Mouse (Mus musculus) hindbrain, embryonic 11.5 days (tissue): ENCODE measurements at regions not wholly inside any gene's neighbourhood (a gene's known extent, or its start where the extent isn't known, plus 50 kb on each side); places are given as distances from the start of the nearest gene placed in this dataset.
A peak's percentile ranks its signal among the peaks of the same experiment; 100 is the strongest.

Experiments
- ATAC-seq: fragments of 200-750 bp; cut with Nextera tagmentation; 2 replicates; pipeline ENCODE4 v1.8.0; 2017; ENCODE audit warnings: mild to moderate bottlenecking, moderate TSS enrichment, moderate library complexity; ENCODE audit not compliant: low FRiP score
- DNase-seq: peaks from one replicate; pipeline ENCODE4 v3.0.0-alpha.2; 2015; ENCODE audit warnings: low spot score
- H3K27ac ChIP-seq: fragments of 300-500 bp; sonication (generic); 2 replicates; pipeline ENCODE4 v1.5.1; 2014; ENCODE audit warnings: mild to moderate bottlenecking, low read depth, low read length
- H3K27me3 ChIP-seq: fragments of 300-500 bp; sonication (generic); 2 replicates; pipeline ENCODE4 v1.6.1; 2014; ENCODE audit warnings: mild to moderate bottlenecking, low read length, moderate library complexity, mixed read lengths; ENCODE audit not compliant: control insufficient read depth, insufficient read depth
- H3K36me3 ChIP-seq: fragments of 300-500 bp; sonication (generic); 2 replicates; pipeline ENCODE4 v1.6.1; 2014; ENCODE audit warnings: mild to moderate bottlenecking, low read length, moderate library complexity, mixed read lengths; ENCODE audit not compliant: control insufficient read depth, insufficient read depth
- H3K4me1 ChIP-seq: fragments of 300-500 bp; sonication (generic); replicated peaks from 2 replicates; pipeline ENCODE4 v1.6.1; 2014; ENCODE audit warnings: low read length, mixed read lengths; ENCODE audit not compliant: control insufficient read depth, insufficient read depth
- H3K4me2 ChIP-seq: fragments of 300-500 bp; sonication (generic); replicated peaks from 2 replicates; pipeline ENCODE4 v1.6.1; 2014; ENCODE audit warnings: mild to moderate bottlenecking, low read depth, low read length
- H3K4me3 ChIP-seq: fragments of 300-500 bp; sonication (generic); 2 replicates; pipeline ENCODE4 v1.5.1; 2014; ENCODE audit warnings: low read depth, low read length
- H3K9ac ChIP-seq: fragments of 300-500 bp; sonication (generic); 2 replicates; pipeline ENCODE4 v1.6.1; 2014; ENCODE audit warnings: low read depth, low read length
- H3K9me3 ChIP-seq: fragments of 300-500 bp; sonication (generic); 2 replicates; pipeline ENCODE4 v1.6.1; 2016; ENCODE audit warnings: low read length; ENCODE audit not compliant: control insufficient read depth
- WGBS: fragments of 180-500 bp; shearing (Covaris S2); extraction: QIAGEN DNeasy Blood & Tissue Kit; methylation state at CpG from one replicate; pipeline ENCODE4 v1.1.7; 2014; 5-methylcytosine and 5-hydroxymethylcytosine counted together

DNA sequence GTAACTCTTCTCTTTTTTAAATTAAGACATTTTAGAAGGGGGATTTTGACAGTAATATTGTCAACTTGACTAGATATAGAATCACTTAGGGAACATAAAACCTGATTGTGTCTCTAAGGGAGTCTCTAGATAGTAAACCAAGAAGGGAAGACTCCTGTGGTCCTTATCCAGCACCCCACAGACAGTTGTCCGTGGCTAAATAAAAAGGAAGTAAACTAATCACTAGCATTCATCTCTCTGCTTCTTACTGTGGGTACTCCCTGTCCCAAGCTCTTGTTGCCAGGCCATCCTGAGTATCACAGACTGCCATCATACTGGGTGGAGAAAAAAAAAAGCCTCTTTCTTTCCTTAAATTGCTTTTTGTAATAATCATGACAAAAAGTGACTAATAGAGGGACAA, 248.2 kb upstream of the Dach1 start:
- WGBS = 58% methylated on average over 1 of the region's 1 CpGs
- no peak for ATAC-seq
- Histone ChIP-seq H3K9me3 (no peaks in the 10 kb centered on the region), H3K9ac (no peak overlapping the region), H3K27me3 (no peaks in the 10 kb centered on the region), H3K4me2 (no peak overlapping the region), H3K4me3 (no peak overlapping the region), H3K4me1 (no peaks in the 10 kb centered on the region), H3K27ac (no peak overlapping the region), H3K36me3 (no peaks in the 10 kb centered on the region)
- no peak for DNase-seq

DNA sequence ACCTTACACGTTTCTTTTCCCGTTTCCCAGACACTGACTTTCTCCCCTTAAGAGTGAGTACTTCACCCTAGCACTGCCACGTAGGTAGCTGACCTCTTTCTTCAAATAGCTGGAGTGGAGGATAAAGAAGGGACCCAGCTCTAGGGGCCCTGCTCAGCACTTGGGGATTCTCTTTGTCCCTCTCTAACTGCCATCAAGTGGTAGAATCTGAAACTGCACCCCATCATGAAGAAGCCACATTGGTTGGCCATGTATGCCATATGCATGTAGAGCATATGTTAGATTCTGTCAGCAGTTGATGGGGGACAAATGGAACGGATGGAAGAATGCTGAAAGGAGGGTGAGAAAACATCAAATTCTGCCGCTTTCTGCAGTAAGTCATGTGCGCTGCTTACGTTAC, 244.6 kb upstream of the Dach1 start:
- ATAC-seq = peak; percentile 60; the same call in 1 of the 2 replicates
- H3K4me2 ChIP-seq = no peak overlapping the region
- no peaks in the 10 kb centered on the region for H3K4me1 ChIP-seq
- no peaks in the 10 kb centered on the region for H3K9me3 ChIP-seq
- H3K36me3 ChIP-seq = no peaks in the 10 kb centered on the region
- no peak overlapping the region for H3K27ac ChIP-seq
- 64% methylated on average over 7 of the region's 7 CpGs for WGBS
- no peaks in the 10 kb centered on the region for H3K27me3 ChIP-seq
- H3K4me3 ChIP-seq = no peak overlapping the region
- DNase-seq = peak; percentile 53
- H3K9ac ChIP-seq = no peak overlapping the region

- Histone ChIP-seq H3K4me1 (no peaks in the 10 kb centered on the region), H3K9ac (no peak overlapping the region), H3K27ac (no peak overlapping the region), H3K4me2 (no peak overlapping the region), H3K27me3 (no peaks in the 10 kb centered on the region), H3K4me3 (no peak overlapping the region), H3K9me3 (no peaks in the 10 kb centered on the region), H3K36me3 (no peaks in the 10 kb centered on the region)
- no peak for DNase-seq
- WGBS = 77% methylated on average over 3 of the region's 3 CpGs
- no peak for ATAC-seq
These were observed 236.5 kb upstream of the Dach1 start for GRCm38 (mm10) chr14:98405936-98406635.

GRCm38 (mm10) chr14:98404026-98404425, 234.5 kb upstream of the Dach1 start:
- no peaks in the 10 kb centered on the region for H3K9me3 ChIP-seq
- no peaks in the 10 kb centered on the region for H3K27me3 ChIP-seq
- no peak overlapping the region for H3K4me3 ChIP-seq
- no peaks in the 10 kb centered on the region for H3K4me1 ChIP-seq
- no peak overlapping the region for H3K27ac ChIP-seq
- no peak overlapping the region for H3K9ac ChIP-seq
- ATAC-seq (no peak), DNase-seq (no peak)
- WGBS = 96% methylated on average over 5 of the region's 5 CpGs
- H3K36me3 ChIP-seq = no peaks in the 10 kb centered on the region
- no peak overlapping the region for H3K4me2 ChIP-seq

DNA sequence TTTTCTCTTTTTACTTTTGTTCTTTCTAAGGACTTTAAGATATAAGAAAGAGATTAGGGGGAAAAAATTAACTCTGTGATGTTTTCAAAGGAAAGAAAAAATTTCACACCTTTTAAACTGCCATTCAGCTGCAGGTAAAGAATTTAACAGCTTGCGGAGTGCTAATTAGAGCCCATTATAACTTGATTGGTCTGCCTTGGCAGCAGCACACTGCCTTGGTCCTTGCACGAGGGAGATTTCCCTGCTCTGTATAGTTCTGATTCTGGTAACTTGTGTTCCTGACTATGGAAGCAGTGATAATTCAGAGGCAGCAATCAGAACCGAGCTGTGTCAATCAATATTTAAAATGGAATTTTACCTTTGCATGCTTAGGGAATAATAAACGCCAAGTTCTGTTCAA, 218.3 kb upstream of the Dach1 start:
- ATAC-seq (no peak), DNase-seq (no peak)
- no peaks in the 10 kb centered on the region for H3K9me3 ChIP-seq
- H3K27ac ChIP-seq = no peak overlapping the region
- no peak overlapping the region for H3K4me2 ChIP-seq
- no peak overlapping the region for H3K4me3 ChIP-seq
- no peaks in the 10 kb centered on the region for H3K27me3 ChIP-seq
- H3K9ac ChIP-seq = no peak overlapping the region
- no peaks in the 10 kb centered on the region for H3K36me3 ChIP-seq
- H3K4me1 ChIP-seq = no peaks in the 10 kb centered on the region
- WGBS = 73% methylated on average over 4 of the region's 4 CpGs
